Mouse (Mus musculus): ENCODE measurements at regions not wholly inside any gene's neighbourhood (a gene's known extent, or its start where the extent isn't known, plus 50 kb on each side); places are given as distances from the start of the nearest gene placed in this dataset.
A peak's percentile ranks its signal among the peaks of the same experiment; 100 is the strongest.

DNA sequence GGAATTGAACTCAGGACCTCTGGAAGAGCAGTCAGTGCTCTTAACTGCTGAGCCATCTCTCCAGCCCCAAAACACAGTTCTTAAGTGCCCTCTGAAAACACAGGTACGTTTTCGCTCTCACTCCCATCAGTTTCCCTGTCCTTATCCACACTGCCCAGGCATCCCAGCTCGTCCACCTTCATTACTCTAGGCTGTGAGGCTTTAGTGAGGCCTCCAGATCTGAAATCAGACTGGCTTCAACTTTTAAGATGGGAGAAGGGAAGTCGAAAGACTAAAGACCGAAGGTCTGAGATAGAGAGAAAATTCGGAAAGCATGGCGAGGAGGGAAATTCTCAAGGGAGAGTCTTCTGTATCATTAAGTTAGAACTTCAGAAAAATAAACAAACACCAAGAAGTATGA is 54.8 kb upstream of the Tet2 start:
- DNase-seq (ENCODE audit: extremely low spot score in 1 of 2, low spot score in 1 of 2) = no peak

DNA sequence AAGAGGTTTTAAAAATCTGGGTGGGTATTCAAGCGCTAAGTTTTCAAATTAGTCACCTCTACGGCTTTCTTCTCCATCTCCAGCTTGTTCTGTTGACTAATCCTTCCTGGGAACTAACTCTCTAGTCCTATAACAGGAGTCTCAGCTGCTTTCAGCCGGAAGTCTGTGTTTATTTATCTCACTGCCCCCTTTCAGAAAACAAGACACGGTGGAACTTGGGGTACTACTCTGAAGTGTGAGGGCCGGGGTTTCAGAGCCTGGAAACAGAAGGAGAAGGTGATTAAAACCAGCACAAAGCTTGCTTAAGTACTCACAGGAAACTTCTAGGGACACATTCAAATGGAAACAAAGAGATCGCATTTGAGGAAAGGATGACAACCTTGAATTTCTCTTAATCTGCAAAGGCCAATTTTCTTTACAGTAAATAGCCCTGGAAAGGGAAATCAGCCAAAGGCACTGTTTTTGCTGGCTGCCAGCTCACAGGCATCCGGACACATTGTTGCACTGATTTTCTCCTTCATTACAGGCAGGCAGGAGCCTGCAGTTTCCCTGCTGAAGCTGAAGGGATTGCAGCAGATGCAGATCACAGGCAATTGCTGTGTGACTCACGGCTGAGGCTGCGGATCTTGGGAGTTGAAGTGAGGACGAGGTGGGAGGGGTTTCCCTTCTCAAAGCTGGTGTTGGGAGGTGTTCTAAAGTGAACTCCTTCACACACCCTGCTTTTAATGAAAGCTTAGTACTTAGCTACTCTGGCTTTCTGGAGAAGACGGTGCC is 55.7 kb upstream of the Tet2 start:
- peak; percentile 59 to 86 for DNase-seq (ENCODE audit: extremely low spot score in 1 of 2, low spot score in 1 of 2)

DNA sequence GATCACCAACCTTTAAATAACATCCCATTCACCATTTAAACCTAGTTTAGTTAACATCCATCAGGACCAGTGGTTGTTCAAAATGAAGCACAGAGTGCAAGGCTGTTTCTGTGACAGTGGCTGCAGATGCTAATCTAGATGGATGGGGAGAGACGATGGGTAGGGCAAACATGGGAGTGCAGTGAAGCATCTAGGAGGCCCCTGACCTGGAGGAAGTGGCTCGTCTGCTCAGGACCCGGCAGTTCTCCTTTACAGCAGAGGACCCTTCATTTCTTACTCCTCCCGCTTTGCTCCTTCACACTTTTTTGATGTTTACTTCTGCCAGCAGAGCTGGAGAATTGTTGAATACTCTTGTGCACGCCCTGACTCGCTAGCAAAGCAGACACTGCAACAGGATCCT is 60.5 kb upstream of the Tet2 start:
- no peak for DNase-seq (ENCODE audit: extremely low spot score in 1 of 2, low spot score in 1 of 2)

DNA sequence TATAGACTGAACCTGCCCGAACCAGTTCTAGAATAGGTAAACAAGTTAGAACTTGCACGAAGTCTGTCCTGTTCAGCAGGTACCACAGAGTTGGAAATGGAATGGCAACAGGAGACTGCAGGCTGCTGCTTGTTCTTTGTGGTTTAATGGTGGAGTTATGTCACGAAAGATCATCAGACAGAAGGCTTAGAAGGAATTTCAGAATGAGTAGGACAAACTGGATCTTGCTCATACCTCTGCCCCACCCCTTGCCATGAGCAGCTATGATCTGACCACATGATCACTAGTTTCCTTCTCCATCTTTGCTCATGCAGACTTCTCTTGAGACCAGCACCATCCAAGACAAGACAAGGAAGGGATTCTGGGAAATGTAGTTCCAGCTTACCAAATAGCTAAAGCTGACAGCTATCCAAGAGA is 63.9 kb upstream of the Tet2 start:
- no peak for DNase-seq (ENCODE audit: extremely low spot score in 1 of 2, low spot score in 1 of 2)

DNA sequence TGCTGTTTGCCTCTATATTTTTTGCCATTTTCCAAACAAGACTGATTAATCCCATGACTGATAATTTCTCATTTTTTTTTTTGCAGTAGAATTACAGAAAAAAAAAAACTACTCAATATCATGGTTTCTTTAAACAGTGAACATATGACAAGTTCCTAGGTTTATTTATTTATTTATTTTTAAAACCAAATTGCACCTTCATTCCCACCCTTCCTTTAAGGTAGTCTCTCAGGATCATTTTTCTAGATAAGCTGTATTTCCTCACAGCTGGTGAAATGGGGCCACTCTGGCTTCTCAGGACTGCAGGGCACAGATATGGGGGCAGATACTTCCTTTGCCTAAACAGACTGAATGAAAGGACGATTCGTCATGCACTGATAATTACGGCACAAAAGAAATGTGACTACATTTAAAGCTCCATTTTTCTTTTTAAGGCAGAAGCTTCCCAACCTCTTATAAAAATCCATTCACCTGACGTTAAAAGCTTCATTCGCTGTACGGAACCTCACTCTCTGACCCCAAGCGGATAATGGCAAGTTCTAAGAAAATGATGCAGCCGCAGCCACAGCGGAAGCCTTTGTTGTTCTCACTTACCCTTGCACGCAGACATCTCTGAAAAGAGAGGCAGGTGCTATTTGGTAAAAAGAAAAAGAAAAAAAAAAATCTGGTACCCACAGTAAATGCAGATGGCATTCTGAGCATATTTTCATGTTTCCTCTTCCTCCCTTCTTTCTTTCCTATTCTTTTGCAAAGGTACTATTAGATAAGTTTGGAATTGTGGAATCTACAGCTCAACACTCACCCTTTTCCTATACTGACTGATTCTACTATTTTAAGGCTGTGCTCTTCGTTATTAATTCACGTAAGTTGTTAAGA is 69.1 kb upstream of the Tet2 start:
- no peak for DNase-seq (ENCODE audit: extremely low spot score in 1 of 2, low spot score in 1 of 2)

DNA sequence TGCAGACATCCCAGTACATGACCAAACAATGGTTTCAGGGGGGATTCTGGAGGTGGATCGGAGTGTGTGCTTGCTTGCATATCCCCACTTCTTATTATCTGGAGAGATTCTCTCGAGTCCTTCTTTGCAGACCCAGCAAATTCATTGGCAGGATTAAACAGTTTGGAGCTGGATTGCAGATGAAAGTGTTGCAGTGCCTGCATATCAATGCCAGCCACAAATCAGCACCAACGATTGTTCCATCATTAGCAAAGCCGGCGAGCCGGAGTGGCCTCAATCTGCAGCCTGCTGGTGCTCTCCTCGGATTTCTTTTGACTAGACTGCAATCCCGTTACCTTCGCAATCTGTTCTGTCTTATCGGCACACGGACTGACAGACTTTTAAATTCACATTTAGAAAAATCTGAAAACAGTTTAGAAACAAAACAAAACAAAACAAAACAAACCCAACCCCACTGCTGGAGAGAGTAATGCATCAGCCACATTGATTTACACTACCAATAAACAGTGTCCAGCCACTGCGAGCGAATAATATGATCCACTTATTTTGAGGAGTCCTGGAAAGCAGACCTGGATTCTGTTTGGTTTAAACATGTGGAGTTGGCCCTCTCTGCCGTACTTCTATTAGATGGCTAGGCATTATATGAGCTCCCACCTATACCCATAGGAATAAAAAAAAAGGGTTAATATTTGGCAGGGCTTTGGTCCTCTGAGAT is 69.9 kb upstream of the Tet2 start:
- DNase-seq (ENCODE audit: extremely low spot score in 1 of 2, low spot score in 1 of 2) = peak in 1 of 2 experiments; percentile 15

DNA sequence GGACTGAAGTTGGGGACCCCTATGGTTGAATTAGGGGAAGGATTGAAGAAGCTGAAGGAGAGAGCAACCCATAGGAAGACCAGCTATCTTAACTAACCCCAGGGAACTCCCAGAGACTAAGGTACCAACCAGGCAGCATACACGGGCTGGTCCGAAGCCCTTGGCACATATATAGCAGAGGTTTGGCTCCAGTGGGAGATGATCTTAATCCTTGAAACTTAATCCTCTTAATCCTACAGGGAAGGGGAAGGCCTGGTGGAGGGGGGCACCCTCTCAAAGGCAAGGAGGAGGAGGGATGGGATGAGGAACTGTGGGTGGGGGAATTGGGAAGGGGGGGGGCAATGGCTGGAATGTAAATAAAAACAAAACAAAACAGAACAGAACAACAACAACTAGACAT is 72.1 kb upstream of the Tet2 start:
- DNase-seq (ENCODE audit: extremely low spot score in 1 of 2, low spot score in 1 of 2) = no peak

DNA sequence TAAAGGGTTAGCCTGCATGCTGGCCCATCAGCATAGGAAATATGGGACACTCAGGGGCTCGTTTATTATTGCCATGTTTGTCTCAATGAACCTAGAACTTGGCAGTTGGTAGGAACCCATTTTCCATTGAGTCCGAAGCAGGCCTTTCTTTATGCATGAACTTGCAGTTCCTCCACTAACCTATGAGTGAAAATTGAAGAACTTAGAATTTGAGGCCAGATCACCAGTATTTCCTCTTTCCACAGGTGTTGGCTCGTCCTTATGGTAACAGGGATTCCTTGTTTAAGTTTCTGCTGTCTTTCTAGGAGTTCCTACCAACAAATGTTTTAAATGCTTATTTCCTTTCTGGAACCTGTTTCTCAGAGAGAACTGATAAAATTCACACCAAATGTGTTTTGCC is 73.6 kb upstream of the Tet2 start:
- DNase-seq (ENCODE audit: extremely low spot score in 1 of 2, low spot score in 1 of 2) = no peak

DNA sequence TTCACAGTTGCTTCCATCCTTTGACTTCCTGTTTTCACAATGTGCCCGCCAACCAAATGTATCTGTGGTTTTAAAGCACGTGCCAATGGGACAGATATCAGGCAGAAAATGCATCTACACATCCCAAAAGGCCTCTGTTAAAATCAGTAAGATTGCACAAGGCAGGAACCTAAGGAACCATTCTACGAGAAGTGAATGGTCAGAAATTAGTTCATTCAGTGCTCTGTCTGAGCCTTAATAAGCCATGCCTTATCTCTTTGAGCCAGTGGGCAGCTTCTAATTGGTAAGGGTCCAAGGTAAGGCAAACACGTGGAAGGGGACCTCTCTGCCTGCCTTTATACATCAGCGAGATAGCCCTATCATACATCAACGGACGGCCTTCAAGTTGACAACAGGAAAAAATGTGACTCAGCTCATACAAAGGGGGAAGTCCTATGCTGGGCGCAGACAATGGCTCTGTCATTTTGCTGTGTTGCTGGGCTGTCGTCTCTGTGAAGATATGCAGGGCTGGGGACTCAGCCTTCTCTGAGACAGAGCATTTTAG is 78.3 kb upstream of the Tet2 start:
- no peak for DNase-seq (ENCODE audit: extremely low spot score in 1 of 2, low spot score in 1 of 2)

DNA sequence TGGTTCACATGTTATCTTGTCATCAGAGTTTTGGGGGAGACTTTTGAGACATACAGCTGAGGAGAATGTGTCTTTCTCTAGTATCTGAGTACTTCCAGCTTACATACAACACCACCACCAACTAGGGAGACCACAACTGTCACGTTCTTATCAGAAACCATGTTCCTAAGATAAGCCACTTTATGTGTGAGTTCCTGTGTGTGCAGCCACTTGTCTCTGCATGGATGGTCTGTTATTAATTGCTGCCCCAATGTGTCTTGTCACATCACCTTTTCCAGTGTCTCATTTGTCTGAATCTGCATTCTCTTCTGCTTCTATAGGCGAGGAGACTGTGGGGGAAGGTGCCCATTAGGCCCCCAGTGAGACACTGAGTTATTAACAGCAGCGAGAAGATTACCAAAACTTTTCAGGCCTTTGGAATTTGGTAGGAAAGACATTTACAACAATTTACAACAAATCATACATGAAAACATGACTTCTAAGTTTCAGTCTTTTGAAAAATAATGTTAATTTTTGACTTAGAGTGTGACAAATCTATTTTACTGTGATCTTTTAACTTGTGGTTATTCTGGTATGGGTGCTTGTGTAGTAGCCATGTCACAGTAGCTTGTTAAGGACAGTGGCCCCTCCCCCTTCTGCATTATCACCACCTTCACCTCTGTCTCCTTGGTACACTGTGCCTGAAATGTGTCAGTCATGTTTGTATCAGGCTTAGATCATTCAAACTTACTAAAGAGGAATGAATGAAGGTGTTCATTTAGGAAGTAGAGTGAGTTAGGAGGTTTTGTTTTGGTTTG is 79.3 kb upstream of the Tet2 start:
- no peak for DNase-seq (ENCODE audit: extremely low spot score in 1 of 2, low spot score in 1 of 2)

DNA sequence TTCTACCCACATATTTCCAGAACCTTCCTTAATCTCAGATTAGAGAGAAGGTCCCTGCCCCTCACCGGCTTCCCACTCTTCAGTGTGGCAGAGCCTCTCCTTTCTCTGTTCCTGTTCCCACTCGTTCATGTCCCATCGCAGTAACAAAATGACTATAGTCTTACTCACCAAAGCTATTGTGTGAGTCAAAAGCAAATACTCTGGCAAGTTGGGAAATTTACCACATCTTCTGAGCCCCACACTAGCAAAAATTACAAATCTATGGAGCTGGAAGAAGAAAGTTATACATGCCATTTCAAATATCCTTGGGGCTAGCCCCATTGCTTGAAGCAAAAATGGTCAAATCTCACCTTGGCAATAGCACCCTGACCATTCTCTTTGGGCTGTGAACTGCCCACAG is 80.1 kb upstream of the Tet2 start:
- DNase-seq (ENCODE audit: extremely low spot score in 1 of 2, low spot score in 1 of 2) = no peak

DNA sequence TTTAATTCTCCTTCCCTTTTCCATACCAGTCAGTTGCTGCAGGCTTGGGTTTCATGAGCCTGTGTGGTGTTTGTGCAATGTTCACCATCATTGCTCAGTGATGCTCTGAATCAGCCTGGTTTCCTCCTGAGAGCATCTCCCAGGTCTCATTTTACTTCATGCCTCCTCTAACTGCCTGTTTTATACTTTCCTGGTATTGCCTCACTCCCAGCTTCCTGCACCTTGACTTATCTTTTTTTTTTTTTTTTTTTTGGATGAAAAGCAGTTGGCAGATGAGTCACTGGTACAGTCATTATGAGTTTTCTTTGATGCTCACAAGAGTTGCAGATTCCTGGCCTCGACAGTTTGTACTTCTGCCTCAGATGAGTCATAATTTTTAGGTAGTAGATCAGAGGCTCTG is 81.5 kb upstream of the Tet2 start:
- DNase-seq (ENCODE audit: extremely low spot score in 1 of 2, low spot score in 1 of 2) = peak; percentile 8 to 51

DNA sequence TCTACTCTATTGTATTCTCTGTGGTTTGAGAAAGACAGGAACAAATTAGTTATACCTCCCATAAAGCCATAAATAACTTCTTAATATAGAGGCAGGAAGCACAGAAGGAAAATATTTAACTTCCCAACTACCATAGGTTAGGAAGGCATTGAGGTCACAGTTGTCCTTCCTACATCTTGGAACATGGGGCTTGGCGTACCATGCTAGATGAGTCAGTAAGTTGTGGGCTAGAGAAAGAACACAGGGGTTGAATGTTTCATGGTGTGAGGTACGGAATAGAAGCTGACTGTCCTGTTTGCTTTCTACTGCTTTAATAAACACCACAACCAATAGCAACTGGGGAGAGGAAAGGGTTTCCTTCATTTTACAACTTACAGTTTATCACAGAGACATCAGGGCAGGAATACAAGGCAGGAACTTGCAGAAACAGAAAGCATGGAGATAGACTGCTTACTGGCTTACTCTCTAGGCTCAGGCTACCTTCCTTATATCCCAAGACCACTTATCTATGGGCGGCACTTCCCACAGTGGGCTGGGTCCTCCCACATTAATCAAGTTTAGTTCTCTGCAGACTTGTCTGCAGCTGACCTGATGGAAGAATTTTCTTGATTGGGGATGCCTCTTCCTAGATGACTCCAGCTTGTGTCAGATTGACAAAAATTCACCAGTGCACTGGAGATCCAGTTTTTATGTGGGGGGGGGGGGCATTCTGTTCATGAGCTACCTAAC is 82.3 kb upstream of the Tet2 start:
- no peak for DNase-seq (ENCODE audit: extremely low spot score in 1 of 2, low spot score in 1 of 2)

DNA sequence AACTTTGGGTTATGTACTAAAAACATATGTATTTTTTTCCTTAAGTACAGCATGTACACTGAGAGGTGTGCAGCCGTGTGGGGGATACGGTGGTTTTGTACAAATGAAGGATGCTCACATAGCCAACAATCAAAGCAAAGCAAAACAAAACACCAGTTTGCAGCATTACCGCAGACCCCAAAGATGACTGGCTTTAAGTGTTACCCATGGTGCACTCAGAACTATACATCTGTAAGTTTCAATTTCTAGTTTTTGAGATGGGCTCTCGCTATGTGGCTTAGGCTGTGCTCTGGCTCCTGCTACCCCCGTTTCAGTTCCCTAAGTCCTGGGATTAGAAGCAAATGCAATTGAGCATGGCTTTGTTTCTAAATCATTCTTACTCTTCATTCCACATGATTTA is 89.4 kb upstream of the Tet2 start:
- DNase-seq (ENCODE audit: extremely low spot score in 1 of 2, low spot score in 1 of 2) = no peak

DNA sequence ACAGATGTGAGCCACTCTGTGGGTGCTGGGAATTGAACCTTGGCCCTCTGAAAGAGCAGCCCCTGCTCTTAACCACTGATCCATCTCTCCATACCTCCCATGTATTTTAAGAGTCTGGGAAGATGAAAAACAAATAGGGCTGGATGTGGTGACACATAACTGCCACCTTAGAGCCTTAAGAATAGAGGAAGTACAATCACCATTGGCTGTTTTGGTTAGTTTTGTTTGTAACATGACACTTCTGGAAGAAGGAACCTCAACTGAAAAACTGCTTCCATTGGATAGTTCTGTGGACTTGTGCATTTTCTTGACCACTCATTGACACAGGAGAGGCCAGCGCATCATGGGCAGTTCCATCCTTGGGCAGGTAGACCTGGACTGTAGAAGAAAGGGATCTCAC is 100.7 kb upstream of the Tet2 start:
- no peak for DNase-seq (ENCODE audit: extremely low spot score in 1 of 2, low spot score in 1 of 2)

DNA sequence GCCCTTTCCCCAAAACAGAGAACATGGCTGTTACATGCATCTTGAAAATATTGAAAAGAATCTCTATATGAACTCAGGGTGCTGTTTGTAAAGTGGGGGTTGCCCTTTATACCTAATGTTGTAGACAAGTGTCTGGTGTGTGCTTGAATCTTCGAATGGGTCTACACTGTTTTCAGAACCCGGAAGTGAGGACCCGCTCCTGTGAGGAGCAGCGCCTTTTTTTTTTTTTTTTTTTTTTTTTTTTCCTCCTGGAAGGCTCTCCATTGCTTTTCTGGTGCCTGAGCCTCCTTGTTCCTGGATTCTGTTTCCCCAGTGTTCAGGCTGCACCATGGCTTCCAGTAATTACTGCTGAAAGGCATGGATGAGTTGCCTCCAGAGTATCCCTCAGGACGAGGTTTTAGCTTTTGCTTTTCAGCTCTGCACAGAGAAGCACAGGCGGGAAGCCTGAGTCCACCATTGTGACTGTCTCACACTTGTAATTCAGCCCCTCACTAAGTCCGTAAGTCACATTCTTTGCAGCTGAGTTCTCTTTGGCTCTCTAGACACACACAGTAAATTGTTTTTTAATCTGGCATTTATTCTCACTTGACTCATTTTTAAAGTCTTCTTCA is 101.6 kb upstream of the Tet2 start:
- DNase-seq (ENCODE audit: extremely low spot score in 1 of 2, low spot score in 1 of 2) = no peak

DNA sequence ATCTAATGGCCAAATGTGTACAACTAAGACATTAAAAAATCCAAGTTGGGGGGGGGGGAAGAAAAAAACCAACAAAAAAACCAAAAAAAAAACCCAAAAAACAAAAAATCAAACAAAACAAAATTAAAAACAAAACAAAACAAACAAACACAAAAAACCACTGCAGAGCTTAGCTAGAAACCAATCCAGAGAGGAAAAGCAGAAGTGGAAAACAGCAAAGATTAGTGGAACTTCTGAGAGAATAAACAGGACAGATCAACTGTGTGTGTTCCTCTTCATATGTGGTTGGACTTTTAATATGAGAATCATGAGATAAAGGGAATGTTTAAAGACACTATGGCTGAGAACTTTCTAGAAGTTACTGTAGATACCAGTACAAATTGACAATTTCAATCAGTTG is 105.1 kb upstream of the Tet2 start:
- DNase-seq (ENCODE audit: extremely low spot score in 1 of 2, low spot score in 1 of 2) = no peak

DNA sequence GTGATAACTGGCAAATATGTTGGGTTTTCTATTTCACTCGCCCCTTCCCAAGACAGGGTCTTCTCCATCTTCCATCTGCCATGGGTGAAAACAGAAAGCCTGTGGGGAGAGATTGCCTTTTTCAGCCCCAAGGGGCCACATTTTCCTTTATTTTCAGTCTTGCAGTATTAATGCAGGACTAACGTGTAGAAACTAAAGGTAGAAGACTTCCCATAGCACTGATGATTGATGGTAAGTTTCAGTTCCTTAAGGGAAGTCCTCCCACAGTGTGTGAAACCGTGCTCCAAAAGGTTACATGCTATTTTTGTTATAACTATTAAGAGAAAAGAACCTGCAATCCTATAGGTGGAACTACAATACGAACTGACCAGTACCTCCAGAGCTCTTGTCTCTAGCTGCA is 107.1 kb upstream of the Tet2 start:
- DNase-seq (ENCODE audit: extremely low spot score in 1 of 2, low spot score in 1 of 2) = no peak

DNA sequence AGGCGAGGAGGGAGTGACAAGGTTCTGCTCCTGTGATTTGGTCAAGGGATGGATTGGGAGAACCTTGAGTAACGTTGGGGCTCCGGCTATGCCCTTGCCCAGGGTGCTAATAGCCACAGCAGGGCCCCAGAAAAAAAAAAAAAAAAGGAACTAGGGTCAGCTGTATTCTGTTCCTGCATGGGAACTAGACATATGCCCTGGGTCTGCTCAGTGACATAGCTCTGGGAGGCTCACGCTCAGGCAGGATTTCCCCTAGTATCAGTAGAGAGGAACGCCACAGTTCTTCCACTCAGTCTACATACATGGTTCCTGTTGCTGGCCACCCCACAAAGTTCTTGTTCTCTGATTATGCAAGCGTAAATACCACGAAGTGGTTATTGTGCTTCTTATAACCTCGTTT is 114.8 kb upstream of the Tet2 start:
- no peak for DNase-seq (ENCODE audit: extremely low spot score in 1 of 2, low spot score in 1 of 2)

All from frontal cortex, adult 2 months (tissue).